Mouse (Mus musculus): ENCODE measurements around the gene Cd52. TPM values are rescaled to one million over a fixed set of nuclear protein-coding genes. Genes with fewer than 3 reads are reported as not detected.

The Cd52 gene
- 37.5 and 134 TPM in 2 replicates for polyA plus RNA-seq (2012; ENCODE audit: low replicate concordance)

DNA sequence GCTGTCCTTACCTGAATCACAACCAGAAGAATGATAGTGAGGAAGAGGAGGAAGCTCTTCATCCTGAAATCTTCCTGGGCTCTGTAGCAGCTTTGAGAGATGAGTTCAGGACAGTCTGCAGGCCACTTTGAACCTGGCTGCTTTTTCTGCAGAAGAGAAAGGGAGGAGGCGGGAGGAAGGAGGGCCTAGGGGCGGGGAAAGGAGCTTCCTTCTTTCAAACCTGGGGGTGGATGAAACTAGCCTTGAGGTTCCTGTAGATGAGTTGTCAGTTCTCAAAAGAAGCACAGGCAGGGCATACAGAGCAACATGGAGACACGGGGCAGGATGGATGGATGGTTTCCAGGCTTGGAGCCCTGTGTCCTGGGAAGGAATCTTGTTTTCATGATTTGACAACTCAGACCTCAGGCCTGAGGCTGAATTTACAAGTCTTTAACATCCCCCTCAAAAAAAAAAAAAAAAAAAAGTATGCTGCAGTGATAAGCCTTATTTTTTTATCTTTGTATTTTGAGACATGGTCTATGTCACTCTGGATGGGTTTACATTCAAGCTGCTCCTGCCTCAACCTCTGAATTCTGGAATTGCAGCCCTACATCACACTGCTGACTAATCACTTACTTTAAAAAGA lies at the start of gene Cd52:
Cd52 (minus strand) TSS at position 160 of the 625 bp plus-strand sequence.

GRCm38 (mm10) chr4:134128221-134128982 lies 33.5 kb upstream of the Cd52 start, which contains the start of gene Sh3bgrl3:
Gene Sh3bgrl3 (minus strand): TSS chr4:134128789.

DNA sequence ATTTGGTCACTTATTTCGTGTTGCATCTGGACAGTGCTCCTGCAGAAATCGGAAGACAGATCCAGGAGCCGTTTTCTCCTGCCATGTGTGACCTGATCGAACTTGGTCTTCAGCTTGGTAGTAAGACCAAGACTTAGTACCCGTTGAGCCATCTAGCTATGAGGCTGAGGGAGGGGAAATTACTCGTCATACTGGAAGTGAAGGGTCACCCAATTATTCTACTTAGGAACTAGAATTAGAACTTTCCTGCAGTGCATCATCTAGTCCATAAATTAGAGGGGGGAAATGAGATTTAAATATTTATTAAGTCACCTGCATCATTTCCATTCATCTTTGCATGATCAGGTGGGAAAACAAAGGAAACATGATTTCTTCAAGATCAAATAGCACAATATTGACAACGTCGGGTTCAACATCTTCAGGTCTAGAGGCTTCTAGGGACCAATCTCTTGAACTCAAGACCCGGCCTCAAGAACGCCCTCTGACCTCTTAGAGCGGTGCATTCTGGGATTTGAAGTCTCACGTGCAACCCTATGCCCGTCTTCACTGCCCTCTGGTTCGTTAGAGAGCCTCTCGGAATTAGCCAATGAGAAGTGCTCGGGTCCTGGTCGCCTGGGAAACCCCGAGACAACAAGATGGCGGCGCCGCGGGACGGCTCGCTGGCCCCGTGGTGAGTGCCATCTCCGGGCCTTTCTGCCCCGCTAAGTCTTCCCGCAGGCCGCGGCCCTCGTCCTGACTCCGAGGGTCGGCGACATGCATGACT lies 7.3 kb upstream of the Cd52 start, which contains the start of gene Ubxn11:
Ubxn11 (plus strand) TSS at position 592 of the 763 bp plus-strand sequence.

GRCm38 (mm10) chr4:134060135-134060865 lies 34.6 kb downstream of the Cd52 start, which contains the start of gene Crybg2:
Gene Crybg2 (plus strand): TSS chr4:134060815.

GRCm38 (mm10) chr4:134053538-134053937 lies 41.3 kb downstream of the Cd52 start, which contains the start of gene Zfp683:
Gene Zfp683 (plus strand): TSS chr4:134053838.

Other genes with a start within 250 kb of the Cd52 start
- gene Rps6ka1, start 207.3 kb downstream of the Cd52 start, polyA plus RNA-seq (2012; ENCODE audit: low replicate concordance): 45.3 and 63.8 TPM in 2 replicates
- 242 and 338 TPM in 2 replicates for gene Hmgn2, start 126.4 kb downstream of the Cd52 start, polyA plus RNA-seq (2012; ENCODE audit: low replicate concordance)
- gene Dhdds, start 94.2 kb downstream of the Cd52 start, polyA plus RNA-seq (2012; ENCODE audit: low replicate concordance): 21.6 and 41.7 TPM in 2 replicates
- gene Lin28a, start 76.2 kb downstream of the Cd52 start, polyA plus RNA-seq (2012; ENCODE audit: low replicate concordance): 1.4 TPM in 1 of 2 replicates, not detected in the other
- 0.19 and 0.39 TPM in 2 replicates for gene Zfp683, start 41.2 kb downstream of the Cd52 start, polyA plus RNA-seq (2012; ENCODE audit: low replicate concordance)
- gene Crybg2, start 34.3 kb downstream of the Cd52 start, polyA plus RNA-seq (2012; ENCODE audit: low replicate concordance): 0.10 TPM in 1 of 2 replicates, not detected in the other
- gene Ubxn11, start 7.5 kb upstream of the Cd52 start, polyA plus RNA-seq (2012; ENCODE audit: low replicate concordance): 5.3 and 17.0 TPM in 2 replicates
- 32.8 and 98.2 TPM in 2 replicates for gene Sh3bgrl3, start 33.7 kb upstream of the Cd52 start, polyA plus RNA-seq (2012; ENCODE audit: low replicate concordance)
- 12.9 and 72.9 TPM in 2 replicates for gene Cep85, start 92.0 kb upstream of the Cd52 start, polyA plus RNA-seq (2012; ENCODE audit: low replicate concordance)
- gene Gm7534, start 107.9 kb upstream of the Cd52 start, polyA plus RNA-seq (2012; ENCODE audit: low replicate concordance): not detected in 2 replicates
- gene Catsper4, start 132.3 kb upstream of the Cd52 start, polyA plus RNA-seq (2012; ENCODE audit: low replicate concordance): not detected in 2 replicates
- 0.11 and 0.14 TPM in 2 replicates for gene Cnksr1, start 143.3 kb upstream of the Cd52 start, polyA plus RNA-seq (2012; ENCODE audit: low replicate concordance)
- gene E130218I03Rik, start 148.6 kb upstream of the Cd52 start, polyA plus RNA-seq (2012; ENCODE audit: low replicate concordance): not detected in 2 replicates
- gene Zfp593, start 150.5 kb upstream of the Cd52 start, polyA plus RNA-seq (2012; ENCODE audit: low replicate concordance): 34.9 and 47.9 TPM in 2 replicates
- gene Gm30191, start 151.9 kb upstream of the Cd52 start, polyA plus RNA-seq (2012; ENCODE audit: low replicate concordance): not detected in 2 replicates
- gene Grrp1, start 159.0 kb upstream of the Cd52 start, polyA plus RNA-seq (2012; ENCODE audit: low replicate concordance): 4.2 and 4.6 TPM in 2 replicates
- gene Pdik1l, start 192.8 kb upstream of the Cd52 start, polyA plus RNA-seq (2012; ENCODE audit: low replicate concordance): 2.9 and 4.8 TPM in 2 replicates
- gene Trim63, start 220.0 kb upstream of the Cd52 start, polyA plus RNA-seq (2012; ENCODE audit: low replicate concordance): 0.09 TPM in 1 of 2 replicates, not detected in the other
- gene Slc30a2, start 248.1 kb upstream of the Cd52 start, polyA plus RNA-seq (2012; ENCODE audit: low replicate concordance): 0.28 TPM in 1 of 2 replicates, not detected in the other